Mouse (Mus musculus) thymus, adult 2 months (tissue): ENCODE data around the gene Nfs1. TPM values are rescaled to one million over a fixed set of nuclear protein-coding genes. Genes with fewer than 3 reads are reported as not detected.

Source experiments
- DNase-seq: peaks from one replicate; pipeline ENCODE4 v3.0.0; 2021
- H3K27ac ChIP-seq: fragments of 200-500 bp; 2 replicates; pipeline ENCODE4 v1.5.1; 2012; ENCODE audit warnings: low read length, control low read depth; ENCODE audit not compliant: control insufficient read depth, insufficient read depth
- H3K27me3 ChIP-seq: fragments of 200-500 bp; 2 replicates; pipeline ENCODE4 v1.6.1; 2012; ENCODE audit warnings: mild to moderate bottlenecking, low read length, moderate library complexity, mixed read lengths; ENCODE audit not compliant: control insufficient read depth, insufficient read depth
- H3K36me3 ChIP-seq: fragments of 200-500 bp; 2 replicates; pipeline ENCODE4 v1.6.1; 2012; ENCODE audit warnings: mild to moderate bottlenecking, low read length, moderate library complexity; ENCODE audit not compliant: control insufficient read depth, insufficient read depth
- H3K4me1 ChIP-seq: fragments of 200-500 bp; replicated peaks from 2 replicates; pipeline ENCODE4 v1.6.1; 2012; ENCODE audit warnings: low read length; ENCODE audit not compliant: control insufficient read depth, insufficient read depth
- H3K4me3 ChIP-seq: fragments of 200-500 bp; 2 replicates; pipeline ENCODE4 v1.5.1; 2012; ENCODE audit warnings: mild to moderate bottlenecking, low read length, control low read depth, moderate library complexity; ENCODE audit not compliant: control insufficient read depth, insufficient read depth
- CTCF ChIP-seq: fragments of 200-500 bp; IDR thresholded peaks from 2 replicates; pipeline ENCODE4 v1.5.1; 2012; ENCODE audit warnings: mild to moderate bottlenecking, control low read depth, low read length, moderate library complexity, borderline replicate concordance; ENCODE audit not compliant: control insufficient read depth, poor library complexity, insufficient read depth; ENCODE audit errors: extremely low read depth
- POLR2A ChIP-seq: fragments of 200-500 bp; IDR thresholded peaks from 2 replicates; pipeline ENCODE4 v1.6.1; 2012; ENCODE audit warnings: mild to moderate bottlenecking, low read length, control low read depth, moderate library complexity; ENCODE audit not compliant: control insufficient read depth, poor library complexity, insufficient read depth; ENCODE audit errors: extremely low read depth
- WGBS: fragments of 180-500 bp; shearing (Covaris S2); methylation state at CpG from one replicate; pipeline ENCODE4 v1.1.7; 2018; 5-methylcytosine and 5-hydroxymethylcytosine counted together
- polyA plus RNA-seq: library from polyadenylated mRNA; depleted of rRNA; stranded (reverse); fragments of >200 nt; gene quantifications from 2 replicates; pipeline ENCODE4 v1.2.3, GENCODE M21; 2012

The Nfs1 gene
- polyA plus RNA-seq, 1 experiment: 53.8 TPM

DNA sequence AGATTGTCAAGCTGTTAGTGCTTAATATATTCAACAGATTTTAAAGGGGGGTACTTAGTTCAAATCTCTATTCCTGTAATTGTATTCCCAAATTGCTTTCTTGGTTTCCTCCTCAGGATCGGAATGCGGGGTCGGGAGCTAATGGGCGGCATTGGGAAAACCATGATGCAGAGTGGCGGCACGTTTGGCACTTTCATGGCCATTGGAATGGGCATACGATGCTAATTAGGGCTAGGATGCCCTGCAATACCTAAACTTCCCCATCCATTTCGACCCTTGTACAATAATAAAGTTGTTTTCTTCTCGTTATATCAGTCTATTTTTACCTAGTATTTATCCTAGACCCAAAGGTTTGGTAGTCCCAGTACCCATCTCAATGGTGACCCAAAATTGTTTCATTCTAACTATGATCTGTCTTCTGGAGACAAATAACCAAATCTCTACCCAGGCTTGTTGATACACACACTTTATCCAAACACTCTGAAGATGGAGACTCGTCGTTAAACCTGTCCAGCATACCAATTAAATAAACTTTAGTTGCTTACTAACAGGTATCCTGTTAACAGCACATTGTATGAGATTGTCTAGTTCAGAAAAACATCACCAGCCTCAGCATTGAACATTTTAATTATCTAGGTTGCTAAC, 1.6 kb upstream of the Nfs1 start:
- Histone ChIP-seq H3K4me3 (no peak overlapping the region), H3K27ac (no peak overlapping the region), H3K36me3 (peaks cover 42% of the 10 kb centered on the region), H3K27me3 (no peaks in the 10 kb centered on the region), H3K4me1 (peaks cover 3% of the 10 kb centered on the region)
- 90% methylated on average over 11 of the region's 11 CpGs for WGBS
- no peak for DNase-seq
- TF ChIP-seq POLR2A: no peak

DNA sequence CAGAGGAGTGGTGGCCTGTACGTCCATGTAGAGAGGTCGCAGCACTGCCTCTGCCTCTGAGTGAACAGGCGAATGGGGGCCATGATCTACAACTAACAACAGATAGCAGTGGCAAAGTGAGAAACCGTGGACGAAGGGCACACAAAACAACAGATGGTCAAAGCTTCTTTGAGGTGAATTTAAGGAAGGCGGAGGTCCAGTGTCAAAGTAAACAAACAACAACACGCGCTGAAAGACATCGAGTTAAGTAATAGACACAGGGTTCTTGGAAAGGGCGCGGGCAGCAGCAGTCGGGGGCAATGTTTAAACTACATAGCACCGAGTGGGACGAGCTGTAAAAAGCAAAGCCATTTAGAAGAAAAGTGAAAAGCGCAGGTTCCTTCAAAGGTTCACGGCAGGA, 619 bp downstream of the Nfs1 start:
- Histone ChIP-seq H3K27ac (peak overlapping the region; percentile 46; the same call in 1 of the 2 replicates), H3K4me1 (peaks cover 3% of the 10 kb centered on the region), H3K27me3 (no peaks in the 10 kb centered on the region), H3K36me3 (peaks cover 20% of the 10 kb centered on the region), H3K4me3 (peak overlapping the region; percentile 81)
- DNase-seq: no peak
- 5% methylated on average over 16 of the region's 16 CpGs for WGBS
- TF ChIP-seq CTCF (no peak), POLR2A (no peak)

DNA sequence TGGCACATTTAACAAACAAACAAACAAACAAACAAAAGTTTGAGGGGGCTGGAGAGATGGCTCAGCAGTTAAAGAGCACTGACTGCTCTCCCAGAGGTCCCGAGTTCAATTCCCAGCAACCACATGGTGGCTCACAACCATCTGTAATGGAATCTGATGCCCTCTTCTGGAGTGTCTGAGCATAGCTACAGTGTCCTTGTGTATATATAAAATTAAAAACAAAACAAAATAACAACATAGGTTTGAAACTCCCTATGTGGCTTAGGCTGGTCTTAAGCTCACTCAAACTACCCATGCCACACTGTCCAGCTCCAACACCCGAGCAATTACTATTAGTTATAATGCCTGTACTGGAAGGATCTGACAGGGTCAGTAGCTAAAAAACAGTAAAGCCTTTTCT, 1.2 kb downstream of the Nfs1 start:
- H3K4me3 ChIP-seq: no peak overlapping the region
- H3K4me1 ChIP-seq: peaks cover 3% of the 10 kb centered on the region
- no peak overlapping the region for H3K27ac ChIP-seq
- TF ChIP-seq POLR2A (no peak), CTCF (no peak)
- H3K27me3 ChIP-seq: no peaks in the 10 kb centered on the region
- H3K36me3 ChIP-seq: peaks cover 15% of the 10 kb centered on the region
- WGBS: 96% methylated on average over 2 of the region's 2 CpGs
- no peak for DNase-seq

DNA sequence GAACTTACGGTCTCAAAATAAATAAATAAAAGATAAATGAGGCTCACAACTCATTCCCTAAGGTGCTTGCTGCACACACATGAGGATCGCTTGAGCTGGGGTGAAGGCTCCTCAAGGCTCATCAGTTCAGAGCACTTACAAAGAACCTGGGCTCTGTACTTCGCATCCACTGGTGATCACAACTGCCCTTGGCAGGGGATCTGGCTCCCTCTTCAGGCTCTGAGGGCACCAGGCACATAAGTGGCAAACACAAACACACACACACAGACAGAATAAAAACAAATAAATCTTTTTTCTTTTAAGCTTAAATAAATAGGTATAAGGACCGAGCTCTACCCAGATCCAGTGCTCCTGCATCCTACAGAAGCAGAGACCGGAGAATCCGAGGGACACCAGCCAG, 8.3 kb downstream of the Nfs1 start:
- Histone ChIP-seq H3K4me1 (no peaks in the 10 kb centered on the region), H3K27me3 (no peaks in the 10 kb centered on the region), H3K27ac (no peak overlapping the region), H3K36me3 (no peaks in the 10 kb centered on the region), H3K4me3 (no peak overlapping the region)
- TF ChIP-seq CTCF (no peak), POLR2A (no peak)
- 95% methylated on average over 6 of the region's 6 CpGs for WGBS
- no peak for DNase-seq

DNA sequence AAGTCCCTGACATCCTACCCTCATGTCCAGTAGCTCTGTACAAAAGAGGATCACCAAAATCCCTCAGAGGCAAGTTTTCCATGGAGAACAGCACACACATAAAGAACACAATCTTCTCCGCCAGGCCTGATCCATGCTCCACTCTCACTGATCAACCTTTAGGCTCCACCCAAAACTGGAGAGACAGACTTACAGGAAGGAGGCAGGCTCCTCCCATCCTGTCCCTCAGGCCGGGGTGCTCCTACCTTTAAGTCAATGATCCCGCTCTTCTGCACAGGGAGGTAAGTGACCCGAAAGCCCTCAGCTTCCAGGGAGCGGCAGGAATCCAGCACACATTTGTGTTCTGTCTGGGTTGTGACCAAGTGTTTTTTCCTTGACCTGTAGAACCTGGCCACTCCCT, 9.8 kb downstream of the Nfs1 start:
- DNase-seq: no peak
- Histone ChIP-seq H3K4me1 (no peaks in the 10 kb centered on the region), H3K27me3 (no peaks in the 10 kb centered on the region), H3K36me3 (no peaks in the 10 kb centered on the region), H3K27ac (no peak overlapping the region), H3K4me3 (no peak overlapping the region)
- 95% methylated on average over 5 of the region's 5 CpGs for WGBS
- TF ChIP-seq CTCF (no peak), POLR2A (no peak)

DNA sequence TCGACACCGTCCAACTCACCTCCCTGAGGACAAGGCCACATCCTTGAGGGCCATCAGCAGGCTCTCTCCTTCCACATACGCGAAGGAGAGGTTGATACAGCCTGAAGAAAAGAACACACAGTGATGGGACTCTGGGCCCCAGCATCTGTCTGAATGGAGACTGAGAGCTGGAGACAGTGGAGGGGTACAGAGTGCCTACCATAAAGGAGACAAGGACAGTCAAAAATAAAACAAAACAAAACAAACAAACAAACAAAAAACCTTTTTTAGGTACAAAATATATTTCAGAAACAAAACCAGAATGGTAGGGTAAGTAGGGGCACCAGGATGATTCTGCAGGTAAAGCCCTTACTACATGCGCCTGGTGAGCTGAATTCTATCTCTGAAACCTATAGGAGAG, 17.0 kb downstream of the Nfs1 start, which contains the start of gene Gm28036:
TSS of gene Gm28036 (minus strand) at position 101 of the 400 bp plus-strand sequence.
- Histone ChIP-seq H3K27me3 (no peaks in the 10 kb centered on the region), H3K4me3 (no peak within 1 kb of the TSS), H3K27ac (no peak within 1 kb of the TSS), H3K4me1 (no peaks in the 10 kb centered on the region), H3K36me3 (peaks cover 6% of the 10 kb centered on the region)
- 98% methylated on average over 5 of the region's 5 CpGs for WGBS
- no peak for DNase-seq
- TF ChIP-seq CTCF (no peak), POLR2A (no peak)

DNA sequence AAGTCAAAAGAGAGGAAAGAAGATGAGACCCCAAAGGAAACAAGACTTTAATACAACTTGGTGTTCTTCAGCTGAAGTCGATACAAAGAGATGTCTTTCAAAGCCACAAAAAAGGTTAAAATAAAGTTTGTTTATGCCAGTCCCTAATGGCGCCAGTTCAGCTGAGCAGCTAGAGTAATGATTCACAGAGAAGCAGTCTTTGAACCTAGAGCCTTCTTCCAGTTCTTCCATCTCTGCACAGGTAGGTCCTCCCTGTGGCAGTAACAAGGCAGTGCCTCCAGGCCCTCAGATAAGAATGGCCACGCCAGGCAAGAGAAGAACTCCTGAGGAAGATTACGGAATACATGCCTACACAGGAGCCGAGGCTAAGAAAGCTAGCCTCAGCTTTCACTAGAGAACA, 20.3 kb downstream of the Nfs1 start:
- H3K27me3 ChIP-seq: no peaks in the 10 kb centered on the region
- H3K4me1 ChIP-seq: no peaks in the 10 kb centered on the region
- DNase-seq: no peak
- WGBS: 96% methylated on average over 5 of the region's 5 CpGs
- no peak overlapping the region for H3K4me3 ChIP-seq
- no peak for TF ChIP-seq POLR2A
- no peak for TF ChIP-seq CTCF
- no peak overlapping the region for H3K27ac ChIP-seq
- peaks cover 6% of the 10 kb centered on the region for H3K36me3 ChIP-seq
